Comparison of ENCODE assay signal across 8 mouse cellular contexts in genomic region chr16:17200953-17201707, GRCm38 (mm10). TPM values are rescaled to one million over a fixed set of nuclear protein-coding genes. Genes with fewer than 3 reads are reported as not detected.
DNase-seq lines count a peak whose midpoint lies in the region; ATAC-seq lines count a peak whose summit lies in the region.

No protein-coding gene starts in this region.

- H3K9ac ChIP-seq in hindbrain, embryonic 13.5 days = peak overlapping the region; percentile 99

- DNase-seq in R1 (ENCODE audit: low read depth, low spot score) = peak; percentile 94
- DNase-seq in cerebellum, postnatal 14 days = peak; percentile 88 to 89
- DNase-seq in frontal cortex, postnatal 14 days (ENCODE audit: low spot score in 2 of 2) = peak; percentile 63 to 82
- DNase-seq in layer of hippocampus, postnatal 25 days (ENCODE audit: extremely low spot score in 1 of 2, low spot score in 1 of 2) = peak; percentile 70 to 75
- DNase-seq in lung, postnatal 14 days = peak; percentile 81
- peak; percentile 69 for DNase-seq in retina, adult 2 months (ENCODE audit: low read depth, low spot score)
- DNase-seq in thymus, postnatal 25 days = peak; percentile 89

- H3K27ac ChIP-seq in hindbrain, embryonic 13.5 days = peak overlapping the region; percentile 85

- H3K27me3 ChIP-seq in hindbrain, embryonic 13.5 days = 0 out of 2 replicates have a peak, but pooled peaks cover 3% of the 10 kb centered on the region

- H3K9me3 ChIP-seq in hindbrain, embryonic 13.5 days = no peaks in the 10 kb centered on the region

- H3K4me1 ChIP-seq in hindbrain, embryonic 13.5 days (replicated peaks) = peaks cover 20% of the 10 kb centered on the region

- peak; percentile 89 for ATAC-seq in hindbrain, embryonic 13.5 days (ENCODE audit: low FRiP score)

- peak overlapping the region; percentile 100 for H3K4me3 ChIP-seq in hindbrain, embryonic 13.5 days

- H3K4me2 ChIP-seq in hindbrain, embryonic 13.5 days = peak overlapping the region; percentile 80

- WGBS in hindbrain, embryonic 13.5 days = under 1% methylated on average over 70 of the region's 72 CpGs

- no peaks in the 10 kb centered on the region for H3K36me3 ChIP-seq in hindbrain, embryonic 13.5 days

RNA-seq across cellular contexts. Expression of gene Ube2l3, which starts 1.3 kb away (rescaled TPM):
- polyA plus RNA-seq in hindbrain, embryonic 13.5 days (2015; fragmentation: Nextera tagmentation; extraction: Ambion mirVana) = 313 and 319 TPM in 2 replicates
- total RNA-seq in layer of hippocampus, postnatal 25 days (2021) = 100 to 1,000 TPM; 149 to 162 TPM

RNA-seq across cellular contexts. Expression of gene Rimbp3, which starts 7.3 kb away (rescaled TPM):
- polyA plus RNA-seq in hindbrain, embryonic 13.5 days (2015; fragmentation: Nextera tagmentation; extraction: Ambion mirVana) = 1.8 and 1.9 TPM in 2 replicates
- 1 to 10 TPM; 3.1 to 4.2 TPM for total RNA-seq in layer of hippocampus, postnatal 25 days (2021)

RNA-seq across cellular contexts. Expression of gene Hic2, which starts 32.2 kb away (rescaled TPM):
- 9.0 and 9.4 TPM in 2 replicates for polyA plus RNA-seq in hindbrain, embryonic 13.5 days (2015; fragmentation: Nextera tagmentation; extraction: Ambion mirVana)
- 1 to 10 TPM; 4.1 to 5.7 TPM for total RNA-seq in layer of hippocampus, postnatal 25 days (2021)

RNA-seq across cellular contexts. Expression of gene Ccdc116, which starts 54.1 kb away (rescaled TPM):
- 1.5 and 2.2 TPM in 2 replicates for polyA plus RNA-seq in hindbrain, embryonic 13.5 days (2015; fragmentation: Nextera tagmentation; extraction: Ambion mirVana)
- total RNA-seq in layer of hippocampus, postnatal 25 days (2021) = 1 to 10 TPM; 2.1 to 2.2 TPM

RNA-seq across cellular contexts. Expression of gene Ydjc, which starts 56.7 kb away (rescaled TPM):
- polyA plus RNA-seq in hindbrain, embryonic 13.5 days (2015; fragmentation: Nextera tagmentation; extraction: Ambion mirVana) = 32.9 and 34.0 TPM in 2 replicates
- total RNA-seq in layer of hippocampus, postnatal 25 days (2021) = 10 to 100 TPM; 27.7 to 31.8 TPM

Comparison
In these comparisons a context has a peak if more than half of its experiments do, and no peak if none do; other contexts are left out.
1. Peak in every context shown above with its lines: DNase-seq, ATAC-seq, H3K4me3 ChIP-seq and H3K27ac ChIP-seq.